In genomic region chr11:103359841-103360641, GRCm38 (mm10) we compare ENCODE assay signal across 8 mouse cellular contexts. TPM values are rescaled to one million over a fixed set of nuclear protein-coding genes. Genes with fewer than 3 reads are reported as not detected.
DNase-seq lines count a peak whose midpoint lies in the region; ATAC-seq and TF ChIP-seq lines count a peak whose summit lies in the region.

No protein-coding gene starts in this region.

- ATAC-seq in hindbrain, embryonic 11.5 days (ENCODE audit: low FRiP score), result peak; percentile 68

- TF ChIP-seq CTCF in cerebellum, adult 2 months (IDR thresholded peaks at IDR 0.05; ENCODE audit: borderline replicate concordance, insufficient read depth, low read depth, low read length), result peak; percentile 67

- peak overlapping the region; percentile 45 for H3K4me3 ChIP-seq in cerebellum, adult 2 months (replicated peaks; ENCODE audit: insufficient read depth, low read depth, low read length)
- peak overlapping the region; percentile 44 for H3K4me3 ChIP-seq in hindbrain, embryonic 11.5 days (ENCODE audit: low read depth, low read length)

- no peak overlapping the region for H3K27ac ChIP-seq in cerebellum, adult 2 months (ENCODE audit: insufficient read depth, low read length)
- H3K27ac ChIP-seq in hindbrain, embryonic 11.5 days (ENCODE audit: low read depth, low read length), result no peak overlapping the region

- H3K9ac ChIP-seq in hindbrain, embryonic 11.5 days (ENCODE audit: low read depth, low read length), result peak overlapping the region; percentile 50

- H3K4me1 ChIP-seq in cerebellum, adult 2 months (ENCODE audit: control insufficient read depth, insufficient read depth, low read length), result no peaks in the 10 kb centered on the region; the same call in 1 of the 2 replicates
- H3K4me1 ChIP-seq in hindbrain, embryonic 11.5 days (replicated peaks; ENCODE audit: control insufficient read depth, insufficient read depth, low read length), result peaks cover 18% of the 10 kb centered on the region

- no peaks in the 10 kb centered on the region for H3K9me3 ChIP-seq in hindbrain, embryonic 11.5 days (ENCODE audit: control insufficient read depth, low read length)

- H3K36me3 ChIP-seq in hindbrain, embryonic 11.5 days (ENCODE audit: control insufficient read depth, insufficient read depth, low read length), result no peaks in the 10 kb centered on the region

- H3K4me2 ChIP-seq in hindbrain, embryonic 11.5 days (replicated peaks; ENCODE audit: low read depth, low read length), result peak overlapping the region; percentile 90

- H3K27me3 ChIP-seq in cerebellum, adult 2 months (ENCODE audit: control insufficient read depth, insufficient read depth, low read length), result no peaks in the 10 kb centered on the region
- H3K27me3 ChIP-seq in hindbrain, embryonic 11.5 days (ENCODE audit: control insufficient read depth, insufficient read depth, low read length), result peaks cover 55% of the 10 kb centered on the region

- 3% methylated on average over 60 of the region's 60 CpGs for WGBS in cerebellum, adult 2 months
- WGBS in hindbrain, embryonic 11.5 days, result 2% methylated on average over 57 of the region's 60 CpGs

- DNase-seq in MEL-GATA-1-ER (ENCODE audit: extremely low read depth, low read depth), result peak; percentile 49
- DNase-seq in cerebellum, adult 2 months, result peak; percentile 84 to 87
- DNase-seq in frontal cortex, postnatal 10 days (ENCODE audit: low spot score in 2 of 2), result peak; percentile 57 to 78
- DNase-seq in hindbrain, embryonic 11.5 days (ENCODE audit: low spot score), result peak; percentile 91
- peak; percentile 80 to 83 for DNase-seq in layer of hippocampus, postnatal 36 days
- DNase-seq in lung, postnatal 25 days (ENCODE audit: low spot score), result peak; percentile 88
- peak; percentile 90 for DNase-seq in retina, embryonic 14.5 days (ENCODE audit: low spot score)
- DNase-seq in thymus, postnatal 36 days, result peak; percentile 85 to 86

- TF ChIP-seq POLR2A in cerebellum, adult 2 months (IDR thresholded peaks at IDR 0.05; ENCODE audit: borderline replicate concordance, insufficient read depth, low read length), result no peak

RNA-seq across cellular contexts. Expression of gene Arhgap27, which starts 3.5 kb away (rescaled TPM):
- polyA plus RNA-seq in cerebellum, adult 2 months (2012; rRNA removed), result 20.7 and 21.1 TPM in 2 replicates
- 2.8 and 3.6 TPM in 2 replicates for polyA plus RNA-seq in hindbrain, embryonic 11.5 days (2014; fragmentation: Nextera tagmentation; extraction: Ambion mirVana)
- 1 to 10 TPM; 7.9 to 9.6 TPM for total RNA-seq in layer of hippocampus, postnatal 36 days (2021)

RNA-seq across cellular contexts. Expression of gene Plekhm1, which starts 52.4 kb away (rescaled TPM):
- 18.5 and 19.1 TPM in 2 replicates for polyA plus RNA-seq in cerebellum, adult 2 months (2012; rRNA removed)
- polyA plus RNA-seq in hindbrain, embryonic 11.5 days (2014; fragmentation: Nextera tagmentation; extraction: Ambion mirVana), result 7.2 and 7.3 TPM in 2 replicates
- 10 to 100 TPM; 18.8 to 20.6 TPM for total RNA-seq in layer of hippocampus, postnatal 36 days (2021)
